Mouse (Mus musculus) cerebellum, adult 9-10 months (tissue): ENCODE measurements around the gene Grk5.

Experiments
- DNase-seq: peaks from one replicate; pipeline ENCODE4 v3.0.0; 2022

Grk5 gene

GRCm38 (mm10) chr19:61080251-61080749 is 190.8 kb downstream of the Grk5 start:
- DNase-seq = no peak

DNA sequence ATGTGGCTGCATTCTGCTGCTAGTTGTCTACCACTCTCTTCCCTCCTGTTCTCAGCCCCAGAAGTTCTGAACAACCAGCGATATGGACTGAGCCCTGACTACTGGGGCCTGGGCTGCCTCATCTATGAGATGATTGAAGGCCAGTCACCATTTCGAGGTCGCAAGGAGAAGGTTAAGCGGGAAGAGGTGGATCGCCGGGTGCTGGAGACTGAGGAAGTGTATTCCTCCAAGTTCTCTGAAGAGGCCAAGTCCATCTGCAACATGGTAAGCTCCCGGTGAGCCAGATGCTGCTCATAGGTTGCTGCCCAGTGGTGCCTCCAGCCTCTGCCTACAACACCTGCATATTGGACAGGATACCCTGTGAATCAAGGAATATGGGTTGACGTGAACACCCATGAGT is 193.5 kb downstream of the Grk5 start:
- no peak for DNase-seq

DNA sequence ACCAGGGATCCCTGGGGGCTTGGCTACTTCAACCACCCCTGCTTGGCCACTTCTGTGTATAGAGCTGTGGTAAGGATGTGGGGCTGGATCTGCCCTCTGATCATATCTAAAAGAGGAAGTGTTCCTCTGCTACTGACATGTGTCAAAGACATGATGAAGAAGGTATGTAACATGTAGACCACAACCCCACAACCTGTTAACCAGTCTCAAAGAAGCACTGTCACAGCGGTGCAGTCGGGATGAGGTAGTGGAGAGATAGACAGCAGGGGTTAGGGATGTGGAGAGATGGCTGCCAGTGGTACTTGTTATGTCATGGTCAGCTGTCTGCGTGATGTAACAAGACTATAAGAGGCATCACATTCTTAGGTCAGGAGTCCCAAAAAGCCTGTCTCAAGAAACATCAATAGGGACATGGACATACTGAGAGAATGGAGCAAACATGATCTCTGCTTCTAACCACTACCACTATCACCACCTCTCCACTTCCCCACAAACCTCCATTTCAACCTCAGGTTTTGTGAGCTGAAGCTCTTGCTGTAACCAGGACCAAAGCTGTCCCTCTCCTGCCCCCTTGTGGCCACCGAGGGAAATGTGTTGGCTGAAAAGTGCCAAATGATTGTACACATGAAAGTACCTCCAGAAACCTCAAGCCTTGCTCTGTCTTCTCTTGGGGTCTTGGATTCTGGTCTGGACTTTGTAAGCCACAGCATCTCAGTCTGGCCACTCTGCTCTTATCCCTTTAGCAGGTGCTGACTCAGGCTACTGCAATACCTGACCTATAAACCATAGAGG is 194.8 kb downstream of the Grk5 start:
- peak; percentile 96 for DNase-seq

GRCm38 (mm10) chr19:61085217-61085616 is 195.7 kb downstream of the Grk5 start:
- no peak for DNase-seq

DNA sequence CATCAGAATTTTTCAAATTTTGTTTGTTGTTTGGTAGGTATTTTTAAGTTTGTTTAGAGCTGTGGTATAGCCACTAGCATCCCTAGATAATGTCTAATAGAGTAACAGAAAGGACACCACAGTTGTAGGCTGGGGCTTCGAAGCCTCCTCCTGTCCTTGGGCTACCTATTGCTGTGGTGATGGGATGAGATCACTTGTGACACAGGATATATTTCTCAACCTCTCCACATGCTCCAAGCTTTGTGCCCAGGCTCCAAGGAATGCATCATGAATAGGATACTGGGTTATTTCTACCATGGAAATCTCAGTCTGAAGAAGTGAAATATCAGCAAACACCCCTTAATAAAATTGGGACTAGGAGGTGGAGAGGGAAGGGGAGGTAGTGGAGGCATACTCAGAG is 198.2 kb downstream of the Grk5 start:
- DNase-seq = no peak

GRCm38 (mm10) chr19:61089001-61089400 is 199.5 kb downstream of the Grk5 start:
- no peak for DNase-seq

DNA sequence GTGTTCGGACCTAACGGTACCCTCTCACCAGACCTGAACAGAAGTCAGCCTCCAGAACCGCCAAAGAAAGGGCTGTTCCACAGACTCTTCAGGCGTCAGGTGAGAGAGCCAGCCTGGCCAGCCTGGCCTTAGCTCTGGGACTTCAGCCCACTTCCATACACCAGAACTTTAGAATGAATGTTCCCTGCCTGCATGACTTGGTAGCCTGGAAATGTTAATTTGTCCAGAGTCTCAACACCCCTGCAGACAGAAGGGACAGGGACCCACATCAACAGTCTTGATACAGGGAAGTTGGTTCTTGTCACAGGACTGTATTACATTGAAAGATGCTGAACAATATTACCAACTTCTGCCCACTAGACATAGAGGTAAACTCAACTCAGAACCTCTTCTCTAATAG is 201.0 kb downstream of the Grk5 start:
- DNase-seq = no peak

GRCm38 (mm10) chr19:61096776-61097175 is 207.2 kb downstream of the Grk5 start:
- no peak for DNase-seq

DNA sequence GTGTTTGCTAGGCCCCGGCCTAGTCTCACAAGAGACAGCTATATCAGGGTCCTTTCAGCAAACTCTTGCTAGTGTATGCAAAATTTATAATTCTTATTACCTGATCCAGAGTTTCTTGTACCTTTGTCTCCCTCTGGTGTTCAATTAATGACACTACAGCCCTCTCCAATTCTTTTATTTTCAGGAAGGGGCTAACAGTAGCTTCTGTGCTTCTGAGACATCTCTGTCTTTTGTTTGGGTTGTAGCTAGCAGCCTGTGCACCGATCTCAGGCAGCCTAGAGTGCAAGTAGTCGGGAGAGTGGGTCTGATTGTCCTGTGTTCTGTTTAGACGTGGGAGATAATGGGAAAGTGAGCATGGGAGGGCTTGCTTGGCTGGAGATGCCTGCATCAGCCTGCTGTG is 208.2 kb downstream of the Grk5 start:
- peak; percentile 64 for DNase-seq

DNA sequence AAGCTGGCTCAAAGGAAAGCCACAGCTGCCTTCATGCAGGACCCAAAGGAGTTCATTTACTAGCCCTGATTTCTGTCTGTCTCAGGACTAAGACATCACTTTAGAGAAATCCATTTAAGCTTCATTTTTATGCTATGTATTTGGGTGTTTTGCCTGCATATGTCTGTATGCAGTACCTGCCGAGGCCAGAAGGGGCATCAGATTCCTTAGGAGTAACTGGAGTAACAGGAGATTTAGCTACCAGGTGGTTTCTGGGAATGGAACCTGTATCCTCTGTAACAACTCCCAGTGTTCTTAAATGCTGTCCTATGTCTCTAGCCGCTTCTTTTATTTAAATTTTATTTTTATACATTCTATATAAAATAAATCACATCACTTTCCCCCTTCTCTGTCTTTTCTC is 220.6 kb downstream of the Grk5 start:
- no peak for DNase-seq

DNA sequence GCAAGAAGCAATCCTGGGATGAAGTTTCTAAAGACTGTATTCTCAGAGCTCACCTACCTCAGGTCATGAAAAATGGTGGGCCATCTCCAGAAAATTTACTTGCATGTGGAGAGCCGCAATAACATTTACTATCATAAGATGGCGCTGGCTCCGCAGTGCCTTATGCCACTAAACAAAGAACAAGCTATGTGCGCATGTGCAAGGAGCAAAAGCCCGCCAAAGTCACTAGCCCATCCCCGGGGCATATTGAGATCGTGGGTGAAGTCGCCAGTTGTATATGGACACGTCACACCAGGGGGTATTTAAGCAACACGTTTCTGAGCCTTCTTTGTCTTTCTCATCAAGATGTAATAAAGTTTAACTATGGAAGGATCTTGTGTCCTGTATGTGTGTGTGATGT is 241.5 kb downstream of the Grk5 start:
- no peak for DNase-seq

DNA sequence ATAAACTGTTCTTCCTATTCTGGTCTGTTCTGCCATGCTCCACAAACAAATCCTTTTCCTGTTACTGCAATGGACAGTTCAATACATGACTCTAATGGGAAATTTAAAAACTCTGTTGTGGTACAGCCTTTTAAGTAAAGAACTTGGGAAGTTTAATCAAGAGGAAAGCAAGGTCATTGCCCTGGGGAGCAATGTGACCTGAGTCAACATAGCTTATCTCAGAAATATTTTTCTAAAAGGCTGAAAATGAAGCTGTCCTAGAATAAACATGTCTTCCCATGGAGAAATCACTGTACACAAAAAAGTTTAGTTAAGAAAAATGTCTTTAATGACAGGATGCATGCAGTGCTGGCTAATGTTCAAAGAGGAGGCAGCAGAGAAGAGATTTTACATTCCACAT is 249.1 kb downstream of the Grk5 start:
- DNase-seq = no peak

GRCm38 (mm10) chr19:61140342-61141206 is 251.0 kb downstream of the Grk5 start, which contains the start of gene Zfp950:
Gene Zfp950 (minus strand): TSS chr19:61140840.
- peak; percentile 89 for DNase-seq

GRCm38 (mm10) chr19:61141299-61141698 is 251.8 kb downstream of the Grk5 start:
- peak; percentile 14 for DNase-seq
